Mouse (Mus musculus): ENCODE results near the gene Prl. TPM values are rescaled to one million over a fixed set of nuclear protein-coding genes. Genes with fewer than 3 reads are reported as not detected.
A peak's percentile ranks its signal among the peaks of the same experiment; 100 is the strongest.

Prl gene
- polyA plus RNA-seq (2015; fragmentation: Nextera tagmentation; extraction: Ambion mirVana), result not detected in 2 replicates

GRCm38 (mm10) chr13:27057270-27057669, at the start of gene Prl:
Gene Prl, plus strand, starts transcription at chr13:27057570.
- no peak for ATAC-seq
- H3K27me3 ChIP-seq (replicated peaks; ENCODE audit: control insufficient read depth, insufficient read depth, low read length), result no peaks in the 10 kb centered on the region
- no peak within 1 kb of the TSS for H3K9ac ChIP-seq (ENCODE audit: low read depth, low read length)
- WGBS, result 91% methylated on average over 1 of the region's 1 CpGs
- no peak within 1 kb of the TSS for H3K4me3 ChIP-seq (ENCODE audit: low read length)
- no peaks in the 10 kb centered on the region for H3K9me3 ChIP-seq (ENCODE audit: control insufficient read depth, low read length)
- no peaks in the 10 kb centered on the region for H3K4me1 ChIP-seq (ENCODE audit: control insufficient read depth, insufficient read depth, low read length)
- H3K36me3 ChIP-seq (ENCODE audit: control insufficient read depth, insufficient read depth, low read length), result no peaks in the 10 kb centered on the region
- H3K4me2 ChIP-seq (ENCODE audit: low read depth, low read length), result no peak within 1 kb of the TSS
- H3K27ac ChIP-seq (ENCODE audit: low read length), result no peak within 1 kb of the TSS

- H3K4me2 ChIP-seq (ENCODE audit: low read depth, low read length), result no peak overlapping the region
- no peaks in the 10 kb centered on the region for H3K36me3 ChIP-seq (ENCODE audit: control insufficient read depth, insufficient read depth, low read length)
- no peak overlapping the region for H3K4me3 ChIP-seq (ENCODE audit: low read length)
- no peaks in the 10 kb centered on the region for H3K9me3 ChIP-seq (ENCODE audit: control insufficient read depth, low read length)
- H3K27me3 ChIP-seq (replicated peaks; ENCODE audit: control insufficient read depth, insufficient read depth, low read length), result no peaks in the 10 kb centered on the region
- no peak overlapping the region for H3K27ac ChIP-seq (ENCODE audit: low read length)
- ATAC-seq, result no peak
- no peaks in the 10 kb centered on the region for H3K4me1 ChIP-seq (ENCODE audit: control insufficient read depth, insufficient read depth, low read length)
- 74% methylated on average over 1 of the region's 1 CpGs for WGBS
- H3K9ac ChIP-seq (ENCODE audit: low read depth, low read length), result no peak overlapping the region
These were observed 30.8 kb upstream of the Prl start for GRCm38 (mm10) chr13:27026614-27027013.

GRCm38 (mm10) chr13:27027376-27027775, 30.0 kb upstream of the Prl start:
- 76% methylated on average over 1 of the region's 1 CpGs for WGBS
- no peaks in the 10 kb centered on the region for H3K36me3 ChIP-seq (ENCODE audit: control insufficient read depth, insufficient read depth, low read length)
- no peaks in the 10 kb centered on the region for H3K27me3 ChIP-seq (replicated peaks; ENCODE audit: control insufficient read depth, insufficient read depth, low read length)
- H3K27ac ChIP-seq (ENCODE audit: low read length), result no peak overlapping the region
- 0 out of 2 replicates have a peak, but pooled peaks cover 2% of the 10 kb centered on the region for H3K4me1 ChIP-seq (ENCODE audit: control insufficient read depth, insufficient read depth, low read length)
- H3K4me2 ChIP-seq (ENCODE audit: low read depth, low read length), result no peak overlapping the region
- H3K9me3 ChIP-seq (ENCODE audit: control insufficient read depth, low read length), result no peaks in the 10 kb centered on the region
- H3K4me3 ChIP-seq (ENCODE audit: low read length), result no peak overlapping the region
- ATAC-seq, result no peak
- H3K9ac ChIP-seq (ENCODE audit: low read depth, low read length), result no peak overlapping the region

- Histone ChIP-seq H3K36me3 (ENCODE audit: control insufficient read depth, insufficient read depth, low read length) (no peaks in the 10 kb centered on the region), H3K27me3 (replicated peaks; ENCODE audit: control insufficient read depth, insufficient read depth, low read length) (no peaks in the 10 kb centered on the region), H3K9ac (ENCODE audit: low read depth, low read length) (no peak overlapping the region), H3K27ac (ENCODE audit: low read length) (no peak overlapping the region), H3K9me3 (ENCODE audit: control insufficient read depth, low read length) (no peaks in the 10 kb centered on the region), H3K4me3 (ENCODE audit: low read length) (no peak overlapping the region), H3K4me1 (ENCODE audit: control insufficient read depth, insufficient read depth, low read length) (0 out of 2 replicates have a peak, but pooled peaks cover 2% of the 10 kb centered on the region), H3K4me2 (ENCODE audit: low read depth, low read length) (no peak overlapping the region)
- 87% methylated on average over 2 of the region's 2 CpGs for WGBS
- no peak for ATAC-seq
These were observed 28.7 kb upstream of the Prl start for GRCm38 (mm10) chr13:27028501-27029240.

GRCm38 (mm10) chr13:27031101-27031852, 26.1 kb upstream of the Prl start:
- H3K4me1 ChIP-seq (ENCODE audit: control insufficient read depth, insufficient read depth, low read length), result 0 out of 2 replicates have a peak, but pooled peaks cover 2% of the 10 kb centered on the region
- 0 out of 2 replicates have a peak, but pooled peaks have one; percentile 23 for ATAC-seq
- no peak overlapping the region for H3K27ac ChIP-seq (ENCODE audit: low read length)
- H3K4me2 ChIP-seq (ENCODE audit: low read depth, low read length), result no peak overlapping the region
- no peak overlapping the region for H3K4me3 ChIP-seq (ENCODE audit: low read length)
- no peaks in the 10 kb centered on the region for H3K27me3 ChIP-seq (replicated peaks; ENCODE audit: control insufficient read depth, insufficient read depth, low read length)
- 34% methylated on average over 4 of the region's 4 CpGs for WGBS
- H3K9ac ChIP-seq (ENCODE audit: low read depth, low read length), result no peak overlapping the region
- H3K9me3 ChIP-seq (ENCODE audit: control insufficient read depth, low read length), result no peaks in the 10 kb centered on the region
- H3K36me3 ChIP-seq (ENCODE audit: control insufficient read depth, insufficient read depth, low read length), result no peaks in the 10 kb centered on the region

GRCm38 (mm10) chr13:27031853-27032240, 25.5 kb upstream of the Prl start:
- no peak for ATAC-seq
- no peaks in the 10 kb centered on the region for H3K36me3 ChIP-seq (ENCODE audit: control insufficient read depth, insufficient read depth, low read length)
- H3K27me3 ChIP-seq (replicated peaks; ENCODE audit: control insufficient read depth, insufficient read depth, low read length), result no peaks in the 10 kb centered on the region
- no peak overlapping the region for H3K9ac ChIP-seq (ENCODE audit: low read depth, low read length)
- 71% methylated on average over 1 of the region's 1 CpGs for WGBS
- no peaks in the 10 kb centered on the region for H3K9me3 ChIP-seq (ENCODE audit: control insufficient read depth, low read length)
- 0 out of 2 replicates have a peak overlapping the region, but pooled peaks have one; percentile 10 for H3K27ac ChIP-seq (ENCODE audit: low read length)
- H3K4me3 ChIP-seq (ENCODE audit: low read length), result no peak overlapping the region
- 0 out of 2 replicates have a peak, but pooled peaks cover 2% of the 10 kb centered on the region for H3K4me1 ChIP-seq (ENCODE audit: control insufficient read depth, insufficient read depth, low read length)
- no peak overlapping the region for H3K4me2 ChIP-seq (ENCODE audit: low read depth, low read length)

GRCm38 (mm10) chr13:27032998-27033397, 24.4 kb upstream of the Prl start:
- no peaks in the 10 kb centered on the region for H3K36me3 ChIP-seq (ENCODE audit: control insufficient read depth, insufficient read depth, low read length)
- H3K9ac ChIP-seq (ENCODE audit: low read depth, low read length), result no peak overlapping the region
- H3K4me2 ChIP-seq (ENCODE audit: low read depth, low read length), result no peak overlapping the region
- 75% methylated on average over 2 of the region's 2 CpGs for WGBS
- ATAC-seq, result no peak
- no peak overlapping the region for H3K4me3 ChIP-seq (ENCODE audit: low read length)
- H3K4me1 ChIP-seq (ENCODE audit: control insufficient read depth, insufficient read depth, low read length), result 0 out of 2 replicates have a peak, but pooled peaks cover 2% of the 10 kb centered on the region
- H3K9me3 ChIP-seq (ENCODE audit: control insufficient read depth, low read length), result no peaks in the 10 kb centered on the region
- H3K27me3 ChIP-seq (replicated peaks; ENCODE audit: control insufficient read depth, insufficient read depth, low read length), result no peaks in the 10 kb centered on the region
- H3K27ac ChIP-seq (ENCODE audit: low read length), result no peak overlapping the region

- no peaks in the 10 kb centered on the region for H3K36me3 ChIP-seq (ENCODE audit: control insufficient read depth, insufficient read depth, low read length)
- no peak overlapping the region for H3K4me3 ChIP-seq (ENCODE audit: low read length)
- ATAC-seq, result no peak
- H3K4me1 ChIP-seq (ENCODE audit: control insufficient read depth, insufficient read depth, low read length), result no peaks in the 10 kb centered on the region
- H3K27me3 ChIP-seq (replicated peaks; ENCODE audit: control insufficient read depth, insufficient read depth, low read length), result no peaks in the 10 kb centered on the region
- H3K27ac ChIP-seq (ENCODE audit: low read length), result no peak overlapping the region
- no peak overlapping the region for H3K9ac ChIP-seq (ENCODE audit: low read depth, low read length)
- H3K9me3 ChIP-seq (ENCODE audit: control insufficient read depth, low read length), result no peaks in the 10 kb centered on the region
- 92% methylated on average over 2 of the region's 2 CpGs for WGBS
- no peak overlapping the region for H3K4me2 ChIP-seq (ENCODE audit: low read depth, low read length)
These were observed 15.2 kb upstream of the Prl start for GRCm38 (mm10) chr13:27042185-27042584.

- Histone ChIP-seq H3K27me3 (replicated peaks; ENCODE audit: control insufficient read depth, insufficient read depth, low read length) (no peaks in the 10 kb centered on the region), H3K4me1 (ENCODE audit: control insufficient read depth, insufficient read depth, low read length) (no peaks in the 10 kb centered on the region), H3K4me3 (ENCODE audit: low read length) (no peak overlapping the region), H3K27ac (ENCODE audit: low read length) (no peak overlapping the region), H3K4me2 (ENCODE audit: low read depth, low read length) (no peak overlapping the region), H3K9me3 (ENCODE audit: control insufficient read depth, low read length) (no peaks in the 10 kb centered on the region), H3K9ac (ENCODE audit: low read depth, low read length) (no peak overlapping the region), H3K36me3 (ENCODE audit: control insufficient read depth, insufficient read depth, low read length) (no peaks in the 10 kb centered on the region)
- 88% methylated on average over 1 of the region's 1 CpGs for WGBS
- no peak for ATAC-seq
These were observed 14.0 kb upstream of the Prl start for GRCm38 (mm10) chr13:27043326-27043725.
